Mouse (Mus musculus): ENCODE measurements around the gene Slc16a11. TPM values are rescaled to one million over a fixed set of nuclear protein-coding genes. Genes with fewer than 3 reads are reported as not detected.

The Slc16a11 gene
- polyA plus RNA-seq, 1 experiment from 2014 or later, result 3.6 TPM

DNA sequence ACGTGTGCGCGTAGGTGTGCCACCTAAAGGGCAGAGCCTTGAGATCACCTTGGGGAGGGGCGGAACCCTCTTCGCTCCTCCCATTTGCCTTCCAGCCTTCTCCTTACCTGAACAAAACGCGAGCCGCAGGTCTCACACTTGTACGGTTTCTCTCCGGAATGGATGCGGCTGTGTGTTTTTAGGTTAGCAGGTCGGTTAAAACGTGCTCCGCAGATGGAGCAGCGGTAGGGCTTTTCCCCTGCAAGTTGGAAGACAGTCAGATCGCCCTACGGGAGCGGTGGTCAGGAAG lies 14.0 kb downstream of the Slc16a11 start:
- H3K9me3 ChIP-seq (ENCODE audit: control insufficient read depth), result no peaks in the 10 kb centered on the region
- 13% methylated on average over 18 of the region's 18 CpGs for WGBS
- H3K4me2 ChIP-seq (replicated peaks; ENCODE audit: low read depth), result peak overlapping the region; percentile 72
- H3K27me3 ChIP-seq (replicated peaks; ENCODE audit: control insufficient read depth, insufficient read depth, low read length), result peaks cover 7% of the 10 kb centered on the region; the same call in 1 of the 2 replicates
- H3K4me1 ChIP-seq (replicated peaks; ENCODE audit: control insufficient read depth, insufficient read depth, low read length), result peaks cover 9% of the 10 kb centered on the region; the same call in 1 of the 2 replicates
- peak overlapping the region; percentile 32 for H3K4me3 ChIP-seq (ENCODE audit: low read depth, low read length)
- 0 out of 2 replicates have a peak, but pooled peaks have one; percentile 22 for ATAC-seq
- TF ChIP-seq CTCF (IDR thresholded peaks at IDR 0.05; ENCODE audit: low read depth), result no peak; the same call in 1 of the 2 replicates
- H3K36me3 ChIP-seq (ENCODE audit: control insufficient read depth, insufficient read depth), result no peaks in the 10 kb centered on the region
- peak overlapping the region; percentile 38; the same call in 1 of the 2 replicates for H3K9ac ChIP-seq (ENCODE audit: low read depth, low read length)
- H3K27ac ChIP-seq (ENCODE audit: low read depth, low read length), result no peak overlapping the region

DNA sequence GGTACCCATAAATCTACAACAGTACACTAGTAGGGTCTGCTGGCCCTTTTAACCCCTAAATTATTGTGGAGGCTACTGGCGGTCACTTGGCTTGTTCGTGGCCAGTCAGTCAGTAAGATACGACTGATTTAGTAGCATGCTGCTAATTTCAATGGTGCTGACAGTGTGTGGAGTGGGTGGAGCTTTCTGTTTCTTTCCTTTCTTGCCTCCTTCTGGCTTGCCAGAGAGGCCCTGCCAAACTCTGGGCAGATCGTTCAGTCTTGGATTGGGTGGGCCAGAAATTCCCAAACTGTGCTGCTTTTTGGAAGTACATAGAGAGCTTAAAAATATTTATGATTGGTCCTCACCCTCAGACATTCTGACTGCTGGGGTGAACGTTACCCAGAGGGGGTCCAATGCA lies 14.6 kb downstream of the Slc16a11 start:
- H3K4me2 ChIP-seq (replicated peaks; ENCODE audit: low read depth), result peak overlapping the region; percentile 72
- no peaks in the 10 kb centered on the region for H3K36me3 ChIP-seq (ENCODE audit: control insufficient read depth, insufficient read depth)
- no peak overlapping the region for H3K27ac ChIP-seq (ENCODE audit: low read depth, low read length)
- H3K4me1 ChIP-seq (replicated peaks; ENCODE audit: control insufficient read depth, insufficient read depth, low read length), result peaks cover 9% of the 10 kb centered on the region; the same call in 1 of the 2 replicates
- WGBS, result 35% methylated on average over 5 of the region's 5 CpGs
- no peak overlapping the region for H3K9ac ChIP-seq (ENCODE audit: low read depth, low read length)
- H3K9me3 ChIP-seq (ENCODE audit: control insufficient read depth), result no peaks in the 10 kb centered on the region
- TF ChIP-seq CTCF (IDR thresholded peaks at IDR 0.05; ENCODE audit: low read depth), result no peak
- no peak for ATAC-seq
- H3K4me3 ChIP-seq (ENCODE audit: low read depth, low read length), result peak overlapping the region; percentile 32
- peaks cover 7% of the 10 kb centered on the region; the same call in 1 of the 2 replicates for H3K27me3 ChIP-seq (replicated peaks; ENCODE audit: control insufficient read depth, insufficient read depth, low read length)

- H3K27ac ChIP-seq (ENCODE audit: low read depth, low read length), result no peak overlapping the region
- ATAC-seq, result no peak
- no peak overlapping the region for H3K9ac ChIP-seq (ENCODE audit: low read depth, low read length)
- 65% methylated on average over 4 of the region's 4 CpGs for WGBS
- no peak overlapping the region for H3K4me3 ChIP-seq (ENCODE audit: low read depth, low read length)
- H3K27me3 ChIP-seq (replicated peaks; ENCODE audit: control insufficient read depth, insufficient read depth, low read length), result peaks cover 7% of the 10 kb centered on the region; the same call in 1 of the 2 replicates
- H3K4me2 ChIP-seq (replicated peaks; ENCODE audit: low read depth), result peak overlapping the region; percentile 72
- H3K9me3 ChIP-seq (ENCODE audit: control insufficient read depth), result no peaks in the 10 kb centered on the region
- H3K36me3 ChIP-seq (ENCODE audit: control insufficient read depth, insufficient read depth), result no peaks in the 10 kb centered on the region
- peaks cover 9% of the 10 kb centered on the region; the same call in 1 of the 2 replicates for H3K4me1 ChIP-seq (replicated peaks; ENCODE audit: control insufficient read depth, insufficient read depth, low read length)
- no peak for TF ChIP-seq CTCF (IDR thresholded peaks at IDR 0.05; ENCODE audit: low read depth)
Observed at GRCm38 (mm10) chr11:70227661-70228245, 15.2 kb downstream of the Slc16a11 start.

- WGBS, result 1% methylated on average over 19 of the region's 19 CpGs
- ATAC-seq, result peak; percentile 44; the same call in 1 of the 2 replicates
- 0 out of 2 replicates have a peak overlapping the region, but pooled peaks have one; percentile 26 for H3K9ac ChIP-seq (ENCODE audit: low read depth, low read length)
Observed at GRCm38 (mm10) chr11:70228828-70229227, 16.3 kb downstream of the Slc16a11 start.

DNA sequence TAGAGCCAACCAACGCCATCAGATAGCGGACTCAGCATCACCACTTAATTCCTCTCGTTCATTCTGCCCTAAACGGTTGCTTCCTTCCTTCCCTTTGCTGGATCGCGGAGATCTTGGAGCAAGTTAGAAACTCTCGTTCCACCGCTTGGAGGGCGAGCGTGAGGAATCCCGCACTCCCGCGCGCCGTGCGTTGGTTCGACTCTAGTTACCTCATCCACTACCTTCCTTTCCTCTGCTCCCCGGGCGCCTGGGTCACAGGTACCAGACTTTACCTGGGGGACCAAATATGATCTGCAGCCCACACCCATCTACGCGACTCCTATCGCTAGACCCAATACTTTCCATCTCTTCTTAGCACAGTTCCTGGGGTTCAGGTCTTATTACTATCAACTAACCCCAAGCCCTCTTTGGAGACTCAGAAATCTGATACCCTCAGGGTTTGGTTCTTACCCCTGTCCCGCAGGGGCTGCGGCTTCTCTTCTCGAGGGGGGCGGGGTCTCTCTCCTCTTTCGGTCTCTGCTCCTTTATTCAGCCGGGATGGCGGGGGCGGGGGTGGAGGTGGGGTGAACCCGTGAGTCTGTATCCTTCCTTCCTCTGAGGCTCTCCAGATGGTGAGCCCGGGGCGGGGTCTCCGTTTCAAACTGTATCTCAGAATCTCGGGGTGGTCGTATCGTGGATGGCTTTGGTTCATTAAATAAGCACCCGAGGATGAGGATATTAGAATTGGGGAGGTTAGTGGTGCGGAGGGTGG lies 16.9 kb downstream of the Slc16a11 start, which contains the start of gene Bcl6b:
Bcl6b (minus strand) TSS at position 539 of the 751 bp plus-strand sequence.
- Histone ChIP-seq H3K9me3 (ENCODE audit: control insufficient read depth) (no peaks in the 10 kb centered on the region), H3K9ac (ENCODE audit: low read depth, low read length) (peak within 1 kb of the TSS; percentile 26; the same call in 1 of the 2 replicates), H3K27me3 (replicated peaks; ENCODE audit: control insufficient read depth, insufficient read depth, low read length) (peaks cover 7% of the 10 kb centered on the region; the same call in 1 of the 2 replicates), H3K4me3 (ENCODE audit: low read depth, low read length) (peak within 1 kb of the TSS; percentile 35), H3K4me2 (replicated peaks; ENCODE audit: low read depth) (peak within 1 kb of the TSS; percentile 72), H3K27ac (ENCODE audit: low read depth, low read length) (peak within 1 kb of the TSS; percentile 54; the same call in 1 of the 2 replicates), H3K4me1 (replicated peaks; ENCODE audit: control insufficient read depth, insufficient read depth, low read length) (peaks cover 9% of the 10 kb centered on the region; the same call in 1 of the 2 replicates), H3K36me3 (ENCODE audit: control insufficient read depth, insufficient read depth) (no peaks in the 10 kb centered on the region)
- no peak for TF ChIP-seq CTCF (IDR thresholded peaks at IDR 0.05; ENCODE audit: low read depth)
- no peak for ATAC-seq
- 2% methylated on average over 39 of the region's 39 CpGs for WGBS

More at GRCm38 (mm10) chr11:70228828-70229227, 16.3 kb downstream of the Slc16a11 start:
- Histone ChIP-seq H3K9me3 (ENCODE audit: control insufficient read depth) (no peaks in the 10 kb centered on the region), H3K36me3 (ENCODE audit: control insufficient read depth, insufficient read depth) (no peaks in the 10 kb centered on the region), H3K27me3 (replicated peaks; ENCODE audit: control insufficient read depth, insufficient read depth, low read length) (peaks cover 7% of the 10 kb centered on the region; the same call in 1 of the 2 replicates), H3K4me3 (ENCODE audit: low read depth, low read length) (peak overlapping the region; percentile 35), H3K4me2 (replicated peaks; ENCODE audit: low read depth) (peak overlapping the region; percentile 72), H3K27ac (ENCODE audit: low read depth, low read length) (peak overlapping the region; percentile 54; the same call in 1 of the 2 replicates), H3K4me1 (replicated peaks; ENCODE audit: control insufficient read depth, insufficient read depth, low read length) (peaks cover 9% of the 10 kb centered on the region; the same call in 1 of the 2 replicates)
- TF ChIP-seq CTCF (IDR thresholded peaks at IDR 0.05; ENCODE audit: low read depth), result no peak

DNA sequence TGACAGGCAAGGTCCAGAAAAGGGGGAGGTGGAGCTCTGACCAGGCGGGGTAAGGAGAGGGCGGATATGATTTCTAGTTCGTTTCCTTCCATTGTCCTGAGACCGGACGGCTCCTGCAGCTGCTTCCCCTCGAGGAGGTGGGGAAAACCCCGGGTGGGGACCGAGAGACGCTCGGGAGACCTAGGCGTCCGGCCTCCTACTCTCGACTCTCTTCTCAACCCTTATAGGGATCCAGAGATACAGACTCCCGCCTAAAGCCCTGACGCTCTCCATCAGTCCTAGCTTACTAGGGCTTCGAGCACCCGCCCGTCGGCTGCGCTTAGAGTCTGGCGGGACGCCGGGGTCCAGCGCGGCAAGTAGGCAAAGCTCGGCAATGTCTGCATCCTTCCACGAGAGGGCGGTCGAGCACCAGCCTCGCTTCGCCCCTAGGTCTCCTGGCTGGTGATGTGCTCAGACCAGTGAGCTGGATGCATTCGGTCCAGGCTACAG lies 17.7 kb downstream of the Slc16a11 start:
- Histone ChIP-seq H3K4me2 (replicated peaks; ENCODE audit: low read depth) (peak overlapping the region; percentile 72), H3K4me3 (ENCODE audit: low read depth, low read length) (peak overlapping the region; percentile 35), H3K27me3 (replicated peaks; ENCODE audit: control insufficient read depth, insufficient read depth, low read length) (peaks cover 7% of the 10 kb centered on the region; the same call in 1 of the 2 replicates), H3K4me1 (replicated peaks; ENCODE audit: control insufficient read depth, insufficient read depth, low read length) (peaks cover 9% of the 10 kb centered on the region; the same call in 1 of the 2 replicates), H3K36me3 (ENCODE audit: control insufficient read depth, insufficient read depth) (peaks cover 4% of the 10 kb centered on the region; the same call in 1 of the 2 replicates), H3K9ac (ENCODE audit: low read depth, low read length) (0 out of 2 replicates have a peak overlapping the region, but pooled peaks have one; percentile 7), H3K27ac (ENCODE audit: low read depth, low read length) (no peak overlapping the region), H3K9me3 (ENCODE audit: control insufficient read depth) (no peaks in the 10 kb centered on the region)
- peak; percentile 99 for TF ChIP-seq CTCF (IDR thresholded peaks at IDR 0.05; ENCODE audit: low read depth)
- ATAC-seq, result peak; percentile 35
- WGBS, result 2% methylated on average over 32 of the region's 32 CpGs
